Mouse (Mus musculus) left cerebral cortex, postnatal 36 days (tissue): Measurements from ENCODE around the gene Il17a. TPM values are rescaled to one million over a fixed set of nuclear protein-coding genes. Genes with fewer than 3 reads are reported as not detected.
"Not testable (repeated sequence)": the region's sequence is repeated elsewhere in the genome, so short reads cannot be mapped to it uniquely, and the experiment has no call there.

Source experiments
- DNase-seq, 2 experiments: peaks; one replicate each; pipeline ENCODE4 v3.0.0; 2021 to 2022; ENCODE audit warnings: low spot score in 2 of 2, mixed read lengths in 1 of 2
- intact Hi-C: fragments of 180-260 bp; cut with DNase I; formaldehyde crosslinking; loops from one replicate; pipeline ENCODE4 v1.15.1; 2025
- total RNA-seq, 2 experiments: library from RNA; stranded (reverse); gene quantifications; 2 replicates each; pipeline ENCODE4 v1.2.3; 2021

The Il17a gene
- total RNA-seq: not detected

- no peak for DNase-seq
- intact Hi-C loops: no loop called here
Observed at GRCm38 (mm10) chr1:20730903-20731302, at the start of gene Il17a. Il17a (plus strand) TSS chr1:20730905.

- intact Hi-C loops: no loop called here
- no peak for DNase-seq
Observed at GRCm38 (mm10) chr1:20682849-20683248, 47.9 kb upstream of the Il17a start.

GRCm38 (mm10) chr1:20683386-20683785 lies 47.3 kb upstream of the Il17a start:
- no peak for DNase-seq
- intact Hi-C loops: no loop called here

GRCm38 (mm10) chr1:20683853-20684252 lies 46.9 kb upstream of the Il17a start:
- intact Hi-C loops: no loop called here

GRCm38 (mm10) chr1:20684403-20684802 lies 46.3 kb upstream of the Il17a start:
- no peak for DNase-seq
- intact Hi-C loops: no loop called here

More at GRCm38 (mm10) chr1:20683853-20684252, 46.9 kb upstream of the Il17a start:
- DNase-seq: no peak

GRCm38 (mm10) chr1:20685393-20685792 lies 45.3 kb upstream of the Il17a start:
- intact Hi-C loops: no loop called here
- DNase-seq: no peak

- intact Hi-C loops: no loop called here
Observed at GRCm38 (mm10) chr1:20685907-20686306, 44.8 kb upstream of the Il17a start.

GRCm38 (mm10) chr1:20691336-20691735 lies 39.4 kb upstream of the Il17a start:
- DNase-seq: no peak
- intact Hi-C loops: loop anchor here (10.0 kb wide), 2 partner anchors 203 to 463 kb away; partner anchors contain the start of gene Paqr8

More at GRCm38 (mm10) chr1:20685907-20686306, 44.8 kb upstream of the Il17a start:
- DNase-seq: no peak

GRCm38 (mm10) chr1:20693634-20694313 lies 36.9 kb upstream of the Il17a start:
- DNase-seq: no peak
- intact Hi-C loops: loop anchor here (10.0 kb wide), 2 partner anchors 201 to 461 kb away; partner anchors contain the start of gene Paqr8

GRCm38 (mm10) chr1:20700011-20700410 lies 30.7 kb upstream of the Il17a start:
- intact Hi-C loops: no loop called here
- DNase-seq: no peak

- intact Hi-C loops: no loop called here
- DNase-seq: no peak
Observed at GRCm38 (mm10) chr1:20736572-20736971, 5.9 kb downstream of the Il17a start.

- intact Hi-C loops: no loop called here
- DNase-seq: no peak
Observed at GRCm38 (mm10) chr1:20738483-20738882, 7.8 kb downstream of the Il17a start.

GRCm38 (mm10) chr1:20740496-20740998 lies 9.8 kb downstream of the Il17a start:
- intact Hi-C loops: no loop called here
- no peak for DNase-seq

- intact Hi-C loops: no loop called here
- no peak for DNase-seq
Observed at GRCm38 (mm10) chr1:20754439-20754838, 23.7 kb downstream of the Il17a start.

GRCm38 (mm10) chr1:20757586-20757985 lies 26.9 kb downstream of the Il17a start:
- intact Hi-C loops: no loop called here
- DNase-seq: no peak

GRCm38 (mm10) chr1:20759799-20760198 lies 29.1 kb downstream of the Il17a start:
- intact Hi-C loops: no loop called here

GRCm38 (mm10) chr1:20760331-20760730 lies 29.6 kb downstream of the Il17a start:
- intact Hi-C loops: no loop called here
- DNase-seq: no peak

More at GRCm38 (mm10) chr1:20759799-20760198, 29.1 kb downstream of the Il17a start:
- DNase-seq: peak; percentile 52 to 54

GRCm38 (mm10) chr1:20761411-20761810 lies 30.7 kb downstream of the Il17a start:
- intact Hi-C loops: no loop called here
- no peak for DNase-seq

GRCm38 (mm10) chr1:20766526-20766925 lies 35.8 kb downstream of the Il17a start:
- DNase-seq: no peak
- intact Hi-C loops: no loop called here

GRCm38 (mm10) chr1:20774026-20774730 lies 43.5 kb downstream of the Il17a start:
- intact Hi-C loops, DNase-seq: not testable (repeated sequence)

GRCm38 (mm10) chr1:20778366-20778765 lies 47.7 kb downstream of the Il17a start:
- intact Hi-C loops: no loop called here
- no peak for DNase-seq
